Mouse (Mus musculus) E14TG2a.4 (cell line): Measurements from ENCODE around the gene Lgi1.
A peak's percentile ranks its signal among the peaks of the same experiment; 100 is the strongest.

Experiments used
- H3K27me3 ChIP-seq: 2 replicates; pipeline ENCODE4 v1.6.1; 2014; ENCODE audit warnings: low read length, control low read depth; ENCODE audit not compliant: insufficient read depth
- H3K36me3 ChIP-seq: 2 replicates; pipeline ENCODE4 v1.6.1; 2014; ENCODE audit warnings: low read length, control low read depth; ENCODE audit not compliant: insufficient read depth
- H3K4me1 ChIP-seq: replicated peaks from 2 replicates; pipeline ENCODE4 v1.6.1; 2014; ENCODE audit warnings: low read depth, low read length, control low read depth
- H3K4me3 ChIP-seq: replicated peaks from 2 replicates; pipeline ENCODE4 v1.5.1; 2014; ENCODE audit warnings: mild to moderate bottlenecking, low read length
- H3K9me3 ChIP-seq: 2 replicates; pipeline ENCODE4 v1.6.1; 2014; ENCODE audit warnings: low read length, control low read depth
- CTCF ChIP-seq: conservative IDR thresholded peaks from 2 replicates; pipeline ENCODE4 v1.5.1; 2014; ENCODE audit warnings: low read length
- NANOG ChIP-seq: IDR thresholded peaks from 2 replicates; pipeline ENCODE4 v1.6.1; 2014; ENCODE audit warnings: borderline replicate concordance, low read length, mixed read lengths
- POU5F1 ChIP-seq: IDR thresholded peaks from 2 replicates; pipeline ENCODE4 v1.6.1; 2014; ENCODE audit warnings: low read length, borderline replicate concordance

Gene Lgi1

GRCm38 (mm10) chr19:38315099-38315498 is 50.8 kb downstream of the Lgi1 start:
- TF ChIP-seq POU5F1 = no peak
- no peak for TF ChIP-seq CTCF
- no peak for TF ChIP-seq NANOG

GRCm38 (mm10) chr19:38316602-38317313 is 52.4 kb downstream of the Lgi1 start:
- H3K4me3 ChIP-seq = no peak overlapping the region
- peaks cover 42% of the 10 kb centered on the region for H3K4me1 ChIP-seq
- H3K36me3 ChIP-seq = peaks cover 15% of the 10 kb centered on the region
- no peaks in the 10 kb centered on the region for H3K27me3 ChIP-seq
- H3K9me3 ChIP-seq = peaks cover 25% of the 10 kb centered on the region
- TF ChIP-seq POU5F1 = no peak
- no peak for TF ChIP-seq NANOG
- TF ChIP-seq CTCF = no peak

More at GRCm38 (mm10) chr19:38315099-38315498, 50.8 kb downstream of the Lgi1 start:
- Histone ChIP-seq H3K36me3 (peaks cover 14% of the 10 kb centered on the region), H3K9me3 (peaks cover 25% of the 10 kb centered on the region), H3K27me3 (no peaks in the 10 kb centered on the region), H3K4me3 (0 out of 2 replicates have a peak overlapping the region, but pooled peaks have one; percentile 35), H3K4me1 (peaks cover 34% of the 10 kb centered on the region)

- H3K9me3 ChIP-seq = peaks cover 25% of the 10 kb centered on the region
- H3K4me3 ChIP-seq = no peak overlapping the region
- no peaks in the 10 kb centered on the region for H3K27me3 ChIP-seq
- H3K4me1 ChIP-seq = peaks cover 49% of the 10 kb centered on the region
- no peak for TF ChIP-seq NANOG
- TF ChIP-seq POU5F1 = no peak
- no peak for TF ChIP-seq CTCF
- peaks cover 30% of the 10 kb centered on the region for H3K36me3 ChIP-seq
Observed at GRCm38 (mm10) chr19:38318308-38318707, 54.0 kb downstream of the Lgi1 start.

DNA sequence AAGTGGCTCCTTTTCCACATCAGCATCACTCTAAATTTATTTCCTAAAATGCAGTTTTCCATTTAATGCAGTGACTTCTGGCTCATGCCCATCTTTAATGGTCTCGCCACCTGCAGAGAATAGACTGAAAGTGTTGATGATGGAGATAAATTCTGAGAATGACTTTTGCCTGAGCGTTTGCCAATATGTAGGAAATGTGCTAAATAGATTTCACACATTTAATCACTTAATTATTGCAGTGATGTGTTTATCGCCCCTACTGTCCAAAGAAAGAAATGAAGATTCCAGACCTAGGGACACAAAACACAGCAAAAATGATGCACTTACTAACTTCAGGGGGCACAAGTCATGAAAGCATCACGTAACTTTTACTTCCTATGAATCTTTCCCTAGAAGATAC is 54.8 kb downstream of the Lgi1 start:
- TF ChIP-seq NANOG (no peak), POU5F1 (no peak), CTCF (no peak)

GRCm38 (mm10) chr19:38320651-38321188 is 56.4 kb downstream of the Lgi1 start:
- no peaks in the 10 kb centered on the region for H3K27me3 ChIP-seq
- peaks cover 13% of the 10 kb centered on the region for H3K9me3 ChIP-seq
- H3K4me1 ChIP-seq = peaks cover 64% of the 10 kb centered on the region
- peaks cover 30% of the 10 kb centered on the region for H3K36me3 ChIP-seq
- TF ChIP-seq CTCF (no peak), NANOG (no peak), POU5F1 (no peak)
- no peak overlapping the region for H3K4me3 ChIP-seq

More for the DNA sequence above, 54.8 kb downstream of the Lgi1 start:
- no peak overlapping the region for H3K4me3 ChIP-seq
- H3K36me3 ChIP-seq = peaks cover 30% of the 10 kb centered on the region
- peaks cover 57% of the 10 kb centered on the region for H3K4me1 ChIP-seq
- no peaks in the 10 kb centered on the region for H3K27me3 ChIP-seq
- H3K9me3 ChIP-seq = peaks cover 25% of the 10 kb centered on the region

DNA sequence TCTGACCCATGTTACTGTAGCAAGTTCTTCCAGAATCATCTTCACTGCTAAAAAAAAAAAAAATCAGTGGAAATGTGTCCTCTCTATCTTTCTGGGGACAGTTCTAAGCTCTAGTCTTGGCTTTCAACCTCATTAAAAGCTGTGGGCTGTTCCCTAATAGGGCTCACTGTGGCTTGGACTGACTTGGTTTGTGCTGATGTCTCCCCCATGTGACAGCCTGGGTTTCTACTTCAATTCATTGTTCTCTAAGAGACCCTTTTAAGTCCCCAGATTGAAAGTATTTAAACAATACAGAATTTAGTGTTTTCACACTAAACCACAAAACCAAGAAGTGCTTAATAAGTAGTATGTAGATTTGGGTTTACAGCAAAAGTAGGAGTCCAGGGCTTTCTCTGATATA is 59.4 kb downstream of the Lgi1 start:
- Histone ChIP-seq H3K9me3 (no peaks in the 10 kb centered on the region), H3K36me3 (peaks cover 17% of the 10 kb centered on the region), H3K4me1 (peaks cover 75% of the 10 kb centered on the region), H3K4me3 (no peak overlapping the region), H3K27me3 (no peaks in the 10 kb centered on the region)
- TF ChIP-seq CTCF = no peak
- TF ChIP-seq NANOG = no peak
- TF ChIP-seq POU5F1 = no peak

- H3K4me1 ChIP-seq = peaks cover 75% of the 10 kb centered on the region
- peak overlapping the region; percentile 86 for H3K4me3 ChIP-seq
- TF ChIP-seq CTCF (0 out of 2 replicates have a peak, but pooled peaks have one; percentile 9), NANOG (no peak)
- peaks cover 16% of the 10 kb centered on the region for H3K36me3 ChIP-seq
- no peaks in the 10 kb centered on the region for H3K9me3 ChIP-seq
- H3K27me3 ChIP-seq = no peaks in the 10 kb centered on the region
Observed at GRCm38 (mm10) chr19:38324147-38325028, 60.1 kb downstream of the Lgi1 start.

DNA sequence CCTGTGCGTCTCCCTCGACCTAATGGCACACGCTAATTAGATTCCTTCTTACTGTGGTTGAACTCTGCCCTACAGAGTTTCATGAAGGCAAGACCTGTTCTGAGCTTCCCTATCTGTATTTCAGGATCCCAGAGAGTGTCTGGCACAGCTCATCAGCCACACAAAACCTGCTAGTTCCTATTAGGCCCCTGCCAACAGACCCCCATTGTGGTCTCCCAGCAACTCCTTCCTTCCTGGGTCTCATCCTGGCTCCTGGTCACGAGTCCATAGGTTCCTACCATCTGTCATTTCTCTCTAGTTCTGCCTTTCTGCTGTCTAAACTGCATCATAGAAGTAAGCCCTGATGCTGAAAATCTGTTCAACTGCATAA is 60.7 kb downstream of the Lgi1 start:
- no peaks in the 10 kb centered on the region for H3K27me3 ChIP-seq
- no peaks in the 10 kb centered on the region for H3K9me3 ChIP-seq
- H3K4me3 ChIP-seq = peak overlapping the region; percentile 86
- H3K4me1 ChIP-seq = peaks cover 75% of the 10 kb centered on the region
- no peak for TF ChIP-seq CTCF
- TF ChIP-seq NANOG = no peak
- no peak for TF ChIP-seq POU5F1
- H3K36me3 ChIP-seq = peaks cover 16% of the 10 kb centered on the region
